Mouse (Mus musculus): ENCODE measurements around the gene Ugt8a. TPM values are rescaled to one million over a fixed set of nuclear protein-coding genes. Genes with fewer than 3 reads are reported as not detected.

The Ugt8a gene
- polyA plus RNA-seq, 1 experiment from 2014 or later = 1.3 TPM

GRCm38 (mm10) chr3:125849163-125849872, 89.1 kb downstream of the Ugt8a start:
- no peak overlapping the region for H3K27ac ChIP-seq
- no peaks in the 10 kb centered on the region for H3K4me1 ChIP-seq
- H3K27me3 ChIP-seq = no peaks in the 10 kb centered on the region
- ATAC-seq (ENCODE audit: insufficient number of reproducible peaks, insufficient read depth, low FRiP score, low TSS enrichment) = no peak
- H3K4me2 ChIP-seq (replicated peaks) = no peak overlapping the region
- 28% methylated on average over 6 of the region's 6 CpGs for WGBS
- no peak overlapping the region for H3K9ac ChIP-seq
- no peak overlapping the region for H3K4me3 ChIP-seq
- H3K9me3 ChIP-seq = no peaks in the 10 kb centered on the region
- no peaks in the 10 kb centered on the region for H3K36me3 ChIP-seq

- no peak for ATAC-seq (ENCODE audit: insufficient number of reproducible peaks, insufficient read depth, low FRiP score, low TSS enrichment)
- H3K27ac ChIP-seq = no peak overlapping the region
- no peak overlapping the region for H3K4me2 ChIP-seq (replicated peaks)
- no peaks in the 10 kb centered on the region for H3K27me3 ChIP-seq
- H3K36me3 ChIP-seq = no peaks in the 10 kb centered on the region
- WGBS = 86% methylated on average over 4 of the region's 4 CpGs
- no peak overlapping the region for H3K4me3 ChIP-seq
- no peaks in the 10 kb centered on the region for H3K9me3 ChIP-seq
- H3K4me1 ChIP-seq = no peaks in the 10 kb centered on the region
- no peak overlapping the region for H3K9ac ChIP-seq
These were observed 110.4 kb downstream of the Ugt8a start for GRCm38 (mm10) chr3:125828051-125828450.

- Histone ChIP-seq H3K9me3 (no peaks in the 10 kb centered on the region), H3K9ac (no peak overlapping the region), H3K4me1 (no peaks in the 10 kb centered on the region), H3K27me3 (no peaks in the 10 kb centered on the region), H3K36me3 (no peaks in the 10 kb centered on the region), H3K4me2 (replicated peaks) (no peak overlapping the region), H3K4me3 (no peak overlapping the region), H3K27ac (no peak overlapping the region)
- no peak for ATAC-seq (ENCODE audit: insufficient number of reproducible peaks, insufficient read depth, low FRiP score, low TSS enrichment)
- WGBS = 83% methylated on average over 4 of the region's 4 CpGs
These were observed 111.2 kb downstream of the Ugt8a start for GRCm38 (mm10) chr3:125827256-125827655.

- H3K4me1 ChIP-seq = no peaks in the 10 kb centered on the region
- H3K36me3 ChIP-seq = no peaks in the 10 kb centered on the region
- no peak overlapping the region for H3K4me2 ChIP-seq (replicated peaks)
- H3K9ac ChIP-seq = no peak overlapping the region
- H3K4me3 ChIP-seq = no peak overlapping the region
- no peak for ATAC-seq (ENCODE audit: insufficient number of reproducible peaks, insufficient read depth, low FRiP score, low TSS enrichment)
- H3K9me3 ChIP-seq = no peaks in the 10 kb centered on the region
- no peaks in the 10 kb centered on the region for H3K27me3 ChIP-seq
- no peak overlapping the region for H3K27ac ChIP-seq
These were observed 118.7 kb downstream of the Ugt8a start for GRCm38 (mm10) chr3:125819741-125820140.
